Mouse (Mus musculus) c-Kit-positive CD71-positive TER-119-negative erythroid progenitor cells, embryonic 14.5 days (primary cell): ENCODE measurements around the gene Arfgef2.

Source experiments
- DNase-seq: peaks from one replicate; pipeline ENCODE4 v3.0.0-alpha.2; 2013; ENCODE audit warnings: low read depth

Arfgef2 gene

GRCm38 (mm10) chr2:166805250-166806172 lies at the start of gene Arfgef2:
Arfgef2 (plus strand) TSS chr2:166805588.
- DNase-seq, result peak; percentile 85

- DNase-seq, result no peak
Observed at GRCm38 (mm10) chr2:166757969-166758368, 47.4 kb upstream of the Arfgef2 start.

GRCm38 (mm10) chr2:166764051-166764450 lies 41.3 kb upstream of the Arfgef2 start:
- DNase-seq, result no peak

GRCm38 (mm10) chr2:166767591-166767990 lies 37.8 kb upstream of the Arfgef2 start:
- no peak for DNase-seq

- no peak for DNase-seq
Observed at GRCm38 (mm10) chr2:166771396-166771795, 34.0 kb upstream of the Arfgef2 start.

DNA sequence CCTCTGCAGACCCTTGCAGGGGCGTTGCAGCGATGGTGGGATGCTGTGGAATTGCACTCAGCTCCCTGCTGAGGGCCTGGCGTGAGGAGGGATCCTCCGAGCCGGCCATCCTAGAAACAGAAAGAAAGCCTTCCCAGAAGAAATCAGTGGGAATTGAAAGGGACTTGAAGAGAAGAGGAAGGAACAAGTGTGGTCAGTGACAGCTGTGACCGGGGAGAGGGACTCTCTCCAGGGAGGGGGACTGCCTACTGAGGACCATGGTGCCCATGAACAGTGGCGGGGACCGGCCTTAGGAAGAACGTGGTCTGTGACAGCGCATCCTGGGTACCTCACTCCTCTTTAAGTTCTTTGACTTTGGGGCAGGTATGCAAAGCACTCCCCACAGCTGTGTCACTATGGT lies 31.8 kb upstream of the Arfgef2 start:
- DNase-seq, result no peak

- no peak for DNase-seq
Observed at GRCm38 (mm10) chr2:166774275-166774674, 31.1 kb upstream of the Arfgef2 start.

DNA sequence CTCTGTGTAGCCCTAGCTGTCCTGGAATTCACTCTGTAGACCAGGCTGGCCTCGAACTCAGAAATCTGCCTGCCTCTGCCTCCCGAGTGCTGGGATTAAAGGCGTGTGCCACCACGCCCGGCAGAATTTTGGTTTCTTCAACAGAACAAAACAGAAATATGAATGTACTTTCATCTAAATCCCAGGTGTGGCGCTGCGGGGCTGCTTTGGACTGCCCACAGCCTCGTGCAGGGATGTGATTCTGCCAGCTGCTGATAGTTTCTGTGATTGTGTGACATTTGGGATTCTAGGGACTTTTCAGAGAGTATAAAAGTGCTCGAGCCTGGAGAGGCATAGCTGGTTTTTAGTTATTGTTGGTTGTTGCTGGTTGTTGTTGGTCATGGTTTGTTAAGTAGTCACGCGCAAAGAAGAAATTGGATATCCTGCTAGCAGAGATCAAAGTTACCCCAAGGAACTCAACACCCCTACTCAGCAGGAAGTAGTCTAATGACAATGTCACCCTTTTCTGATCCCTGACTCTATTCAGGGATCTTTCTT lies 30.0 kb upstream of the Arfgef2 start:
- no peak for DNase-seq

DNA sequence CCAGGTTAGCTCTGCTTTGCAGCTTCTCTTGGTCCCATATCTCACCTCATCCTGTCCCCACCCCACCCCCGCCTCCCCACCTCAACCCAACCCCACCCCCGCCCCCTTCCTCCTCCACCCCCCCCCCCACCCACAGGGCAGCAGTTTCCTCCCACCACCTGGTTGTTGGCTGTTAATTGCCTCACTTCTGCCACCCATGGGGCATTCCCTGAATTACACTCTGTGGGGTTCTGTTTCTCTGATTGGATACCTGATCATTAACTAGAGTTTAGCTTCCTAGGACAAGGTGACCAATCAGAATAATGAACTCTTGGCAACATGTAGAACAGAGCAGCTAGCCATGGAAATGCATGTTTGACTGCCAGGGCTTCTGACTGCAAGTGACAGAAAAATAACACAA lies 29.1 kb upstream of the Arfgef2 start:
- DNase-seq, result no peak

- no peak for DNase-seq
Observed at GRCm38 (mm10) chr2:166779956-166780355, 25.4 kb upstream of the Arfgef2 start.

GRCm38 (mm10) chr2:166780980-166781578 lies 24.3 kb upstream of the Arfgef2 start:
- no peak for DNase-seq

DNA sequence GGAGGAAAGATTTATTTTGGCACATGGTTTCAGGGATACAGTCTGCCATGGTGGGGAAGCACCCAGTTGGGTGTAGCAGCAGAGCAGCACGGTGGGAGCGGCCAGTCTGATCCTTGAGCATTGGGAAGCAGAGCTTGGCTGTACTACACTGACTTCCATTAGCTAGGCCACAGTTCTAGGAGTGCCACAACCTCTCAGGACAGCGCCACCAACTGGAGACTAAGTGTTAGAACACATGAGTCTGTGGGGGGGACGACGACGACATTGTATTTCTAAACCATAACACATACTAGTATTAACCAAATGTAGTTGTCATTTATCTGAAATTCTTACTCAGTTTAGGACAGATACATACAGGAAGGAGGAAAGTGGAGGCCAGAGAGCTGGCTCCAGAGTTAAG lies 21.0 kb upstream of the Arfgef2 start:
- DNase-seq, result no peak

DNA sequence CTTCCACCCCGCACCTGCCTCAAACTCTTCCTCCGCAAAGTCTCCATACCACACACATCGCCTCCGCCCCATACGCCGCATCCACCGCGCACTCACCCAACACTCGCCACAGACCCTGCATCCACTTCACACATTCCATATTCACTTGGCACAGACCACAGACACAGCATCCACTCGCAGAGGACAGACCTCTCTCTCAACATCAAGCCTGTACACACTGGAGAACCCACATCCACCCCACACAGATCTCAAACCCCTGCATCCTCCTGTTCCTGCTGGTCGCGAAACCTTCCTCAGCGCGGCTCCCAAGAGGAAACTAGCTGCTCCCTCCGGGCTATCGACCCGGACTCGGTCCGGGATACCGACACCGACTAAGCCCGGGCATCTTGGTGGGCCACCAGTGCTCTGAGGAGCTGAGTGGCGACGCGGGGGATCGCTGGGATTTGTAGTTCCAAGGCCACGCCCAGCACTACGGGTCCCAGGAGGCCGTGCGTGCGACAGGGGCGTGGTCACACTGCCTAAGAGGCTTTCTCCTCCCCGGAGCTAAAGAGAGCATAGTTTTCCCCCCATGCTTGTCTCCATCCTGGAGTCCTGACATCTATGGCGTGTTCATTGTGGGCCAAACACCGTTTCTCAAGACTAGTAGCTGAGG lies 18.9 kb upstream of the Arfgef2 start:
- DNase-seq, result peak; percentile 89

GRCm38 (mm10) chr2:166791738-166792137 lies 13.7 kb upstream of the Arfgef2 start:
- DNase-seq, result no peak

GRCm38 (mm10) chr2:166792355-166792754 lies 13.0 kb upstream of the Arfgef2 start, which contains the start of gene Trp53rkb:
Trp53rkb (plus strand) TSS chr2:166792531.
- DNase-seq, result no peak

- DNase-seq, result peak; percentile 66
Observed at GRCm38 (mm10) chr2:166793542-166794214, 11.7 kb upstream of the Arfgef2 start.

DNA sequence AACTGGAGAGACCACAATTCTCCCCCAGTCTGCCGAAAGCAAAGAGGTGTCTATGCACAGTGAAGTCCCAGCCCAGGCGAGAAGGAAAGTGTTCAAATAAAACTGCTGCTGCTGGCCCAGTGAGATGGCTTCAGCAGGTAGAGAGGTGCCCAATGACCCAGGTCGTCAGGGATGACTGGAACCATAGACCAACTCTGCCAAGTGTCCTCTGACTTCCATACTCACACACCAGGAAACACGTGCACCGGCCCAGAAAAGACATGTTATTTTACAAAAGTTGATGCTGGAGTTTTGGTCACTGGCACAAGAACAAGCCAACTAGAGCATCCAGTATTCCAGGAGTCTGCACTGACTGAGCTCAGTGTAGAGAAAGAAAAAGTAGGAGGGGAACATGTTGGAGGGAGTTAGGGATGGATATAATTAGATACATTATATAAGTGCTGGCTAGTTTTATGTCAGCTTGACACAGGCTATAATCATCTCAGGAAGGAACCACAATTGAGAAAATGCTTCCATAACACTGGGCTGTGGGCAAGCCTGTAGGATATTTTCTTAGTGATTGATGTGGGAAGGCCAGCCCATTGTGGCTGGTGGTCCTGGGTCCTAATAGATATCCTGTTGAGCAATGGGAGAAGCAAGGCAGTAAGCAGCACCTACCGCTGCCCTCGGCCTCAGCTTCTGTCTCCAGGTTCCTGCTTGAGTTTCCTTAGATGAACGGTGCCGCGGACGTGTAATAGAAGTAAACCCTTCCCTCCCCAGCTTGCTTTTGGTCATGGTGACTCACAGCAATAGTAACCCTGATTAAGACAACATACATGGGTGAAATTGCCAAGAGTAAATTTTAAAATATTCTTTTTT lies 5.5 kb upstream of the Arfgef2 start:
- DNase-seq, result no peak

DNA sequence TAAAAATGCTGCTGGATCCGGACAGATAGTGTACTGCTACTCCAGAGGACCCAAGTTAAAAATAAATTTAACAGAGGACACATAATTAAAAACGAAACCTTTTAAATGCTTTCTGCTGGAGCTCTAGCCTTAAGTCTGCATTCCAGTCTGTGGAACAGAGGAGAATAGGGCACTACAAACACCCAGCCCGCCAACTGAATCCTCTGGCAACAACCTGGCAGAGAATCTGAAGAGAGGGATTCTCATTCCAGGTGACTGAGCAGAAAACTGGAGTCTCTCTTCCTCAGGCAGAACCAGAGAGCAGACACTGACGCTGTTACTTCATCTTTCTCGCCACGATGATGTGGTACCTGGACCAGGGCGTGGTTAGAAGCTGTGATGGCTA lies 4.9 kb upstream of the Arfgef2 start:
- DNase-seq, result no peak

DNA sequence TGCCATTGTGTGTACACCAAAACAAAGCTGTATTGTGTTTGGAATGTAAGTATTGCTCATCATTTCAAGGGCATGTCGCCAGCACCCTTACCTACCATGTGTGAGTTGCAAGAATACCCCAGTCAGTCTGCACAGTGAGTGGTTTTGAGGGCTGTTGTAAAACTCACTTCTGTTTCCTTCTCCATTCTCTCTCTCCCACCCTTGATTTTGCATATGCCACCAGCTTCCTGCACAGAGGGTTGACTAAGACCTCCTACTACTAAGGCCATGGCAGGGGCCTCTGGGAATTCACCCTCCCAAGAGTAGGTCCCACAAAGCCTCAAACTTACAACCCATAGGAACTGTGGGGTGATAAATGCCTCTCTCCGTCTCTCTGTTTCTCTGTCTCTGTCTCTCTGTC lies 4.0 kb upstream of the Arfgef2 start:
- DNase-seq, result no peak

GRCm38 (mm10) chr2:166803298-166803697 lies 2.1 kb upstream of the Arfgef2 start:
- no peak for DNase-seq

GRCm38 (mm10) chr2:166806173-166806705 lies 851 bp downstream of the Arfgef2 start:
- no peak for DNase-seq
